Mouse (Mus musculus): Measurements from ENCODE around the gene Tm4sf1.

Gene Tm4sf1

DNA sequence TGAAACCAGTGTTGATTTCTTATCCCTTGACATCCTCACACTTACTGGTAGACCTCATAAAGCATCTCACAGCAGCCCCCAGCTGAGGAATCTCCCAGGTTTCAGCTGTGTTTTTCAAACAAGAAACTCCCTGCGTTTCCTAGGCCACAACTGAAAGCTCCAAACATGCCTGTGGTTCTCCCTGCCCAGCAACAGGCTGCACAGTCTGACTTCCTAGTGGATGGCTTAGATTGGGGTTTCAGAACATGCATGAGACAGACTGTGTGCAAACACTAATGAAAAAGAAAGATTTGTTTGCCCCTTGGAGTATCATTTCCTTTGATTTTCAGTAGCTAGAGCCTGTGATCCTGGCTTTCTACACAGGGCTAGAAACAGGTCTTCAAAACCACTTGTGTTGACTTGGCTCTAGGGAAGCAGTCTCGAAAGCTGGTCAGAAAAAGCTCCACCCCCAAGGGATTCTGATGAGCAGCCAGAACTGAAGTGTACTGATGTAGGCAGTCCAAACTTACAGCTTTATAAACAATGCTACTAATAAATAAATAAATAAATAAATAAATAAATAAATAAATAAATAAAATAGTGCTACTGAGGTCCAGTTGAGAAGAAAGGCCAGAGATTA, at the start of gene Tm4sf1:
Gene Tm4sf1, minus strand, starts transcription at position 68 of the 619 bp plus-strand sequence.
- no peak for DNase-seq

DNA sequence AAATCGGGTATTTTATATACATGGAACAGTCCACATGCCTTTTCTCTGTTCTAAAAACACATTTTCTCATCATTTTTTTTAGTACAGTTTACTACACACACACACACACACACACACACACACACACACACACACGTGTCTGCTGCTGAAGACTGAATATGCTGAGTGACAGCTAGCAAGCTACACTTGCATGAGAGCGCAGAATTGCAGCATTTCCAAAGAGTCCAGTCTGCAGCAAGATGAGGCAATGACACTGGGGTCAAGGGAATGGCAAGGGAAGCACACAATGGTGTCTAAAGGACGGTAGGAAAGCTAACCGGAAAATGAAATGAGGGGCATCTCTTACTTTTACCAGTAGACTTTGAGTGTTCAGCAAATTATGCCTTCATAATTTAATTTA, 43.0 kb upstream of the Tm4sf1 start:
- no peak for DNase-seq

DNA sequence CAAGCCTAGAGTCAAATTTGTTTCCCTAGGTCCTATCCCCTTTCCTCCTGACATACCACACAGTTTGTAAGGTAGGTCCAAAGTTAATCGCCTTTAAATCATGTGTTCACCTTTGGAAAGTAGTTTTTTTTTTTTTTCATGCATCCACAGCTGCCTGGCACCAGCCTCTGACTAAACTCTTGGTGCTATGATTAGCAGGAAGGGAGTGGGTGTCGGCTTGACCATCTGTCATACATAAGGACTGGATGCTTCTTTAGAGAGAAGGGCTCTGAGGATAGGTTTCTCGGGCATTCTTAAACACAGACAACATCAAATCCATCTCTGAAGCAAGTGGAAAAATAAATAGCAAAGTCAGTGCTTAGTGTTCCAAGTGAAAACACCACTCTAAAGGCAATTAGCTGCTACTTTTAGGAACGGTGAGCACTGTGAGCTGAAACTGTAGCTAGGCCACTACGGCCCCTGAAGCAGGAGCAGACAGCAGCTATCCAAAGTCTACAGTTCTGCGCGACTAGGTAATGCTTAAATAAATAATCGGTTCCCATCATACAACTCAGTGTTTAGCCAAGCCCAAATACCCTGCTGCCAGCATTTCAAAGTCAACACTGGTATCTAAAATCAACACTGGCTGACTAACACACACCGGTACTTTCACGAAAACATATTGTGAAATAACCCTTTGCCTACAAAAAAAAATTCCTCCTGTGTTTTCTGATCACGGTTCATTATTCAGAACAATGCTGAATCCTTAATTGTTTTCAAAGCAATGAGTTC, 42.2 kb upstream of the Tm4sf1 start:
- no peak for DNase-seq

DNA sequence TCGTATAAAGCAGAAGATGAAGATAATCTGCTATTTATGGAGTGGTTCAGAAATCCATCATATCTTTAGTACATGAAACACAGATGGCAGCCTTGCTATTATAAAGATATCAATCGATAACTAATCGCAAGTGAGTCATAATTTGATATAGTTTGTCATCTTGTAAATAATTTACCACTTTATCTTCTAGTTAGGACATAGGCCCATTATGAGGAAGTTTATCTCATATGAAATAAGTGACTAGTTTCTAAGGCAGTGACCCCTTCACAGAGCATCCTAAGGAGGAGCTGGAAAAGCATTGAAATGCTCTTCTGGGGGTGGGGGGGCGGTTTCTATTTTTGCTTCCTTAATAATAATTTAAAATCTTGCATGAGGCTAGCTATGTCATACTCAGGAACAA, 41.2 kb upstream of the Tm4sf1 start:
- DNase-seq, result no peak

DNA sequence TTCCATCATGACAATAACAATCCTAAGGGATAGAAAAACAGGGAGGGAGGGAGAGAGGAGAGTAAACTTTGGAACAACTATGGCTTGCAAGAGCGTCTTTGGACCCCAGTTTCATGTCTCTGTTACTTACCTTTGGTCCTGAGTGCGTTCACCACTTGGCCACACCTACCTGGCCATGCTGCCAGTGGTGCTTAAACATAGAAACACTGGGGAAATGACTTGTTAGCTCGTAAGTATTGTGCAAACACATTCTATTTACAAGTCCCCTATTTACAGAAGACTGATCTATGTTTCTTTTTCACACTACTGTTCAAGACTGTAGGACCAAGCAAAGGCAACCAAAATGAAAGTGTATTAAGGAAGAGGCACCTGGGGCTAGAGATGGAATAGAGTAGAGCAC, 39.5 kb upstream of the Tm4sf1 start:
- no peak for DNase-seq

DNA sequence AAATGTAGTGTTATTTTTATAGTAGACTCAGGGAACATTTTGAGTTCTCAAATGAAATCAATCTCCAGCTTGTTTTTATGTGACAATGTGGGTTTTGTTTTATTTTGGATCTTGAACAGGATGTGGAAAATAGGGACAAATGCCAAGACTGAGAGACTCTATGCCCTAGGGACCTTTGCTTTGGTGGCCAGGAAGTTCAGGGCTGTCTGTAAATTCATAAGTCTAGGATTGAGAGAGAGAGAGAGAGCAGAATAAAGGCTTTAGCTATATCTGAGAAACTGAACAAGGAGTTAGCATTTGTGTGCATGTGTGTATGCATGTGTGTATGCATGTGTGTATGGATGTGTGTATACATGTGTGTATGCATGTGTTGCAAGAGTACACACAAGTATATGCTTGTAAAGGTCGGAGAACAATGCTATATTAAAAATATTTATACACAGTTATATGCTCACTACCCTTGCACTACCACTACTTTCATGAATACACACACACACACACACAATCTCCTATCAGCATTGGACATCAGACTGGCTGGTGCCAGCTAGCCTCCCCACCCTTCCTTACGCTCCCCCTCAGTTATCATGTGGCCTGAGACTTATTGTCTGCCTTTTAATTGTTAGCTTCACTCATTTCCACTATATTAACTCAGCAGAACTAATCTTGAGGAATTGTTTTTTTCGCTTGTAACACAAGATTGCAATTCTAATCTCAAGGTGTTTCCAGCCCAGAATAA, 33.5 kb upstream of the Tm4sf1 start:
- DNase-seq, result no peak

DNA sequence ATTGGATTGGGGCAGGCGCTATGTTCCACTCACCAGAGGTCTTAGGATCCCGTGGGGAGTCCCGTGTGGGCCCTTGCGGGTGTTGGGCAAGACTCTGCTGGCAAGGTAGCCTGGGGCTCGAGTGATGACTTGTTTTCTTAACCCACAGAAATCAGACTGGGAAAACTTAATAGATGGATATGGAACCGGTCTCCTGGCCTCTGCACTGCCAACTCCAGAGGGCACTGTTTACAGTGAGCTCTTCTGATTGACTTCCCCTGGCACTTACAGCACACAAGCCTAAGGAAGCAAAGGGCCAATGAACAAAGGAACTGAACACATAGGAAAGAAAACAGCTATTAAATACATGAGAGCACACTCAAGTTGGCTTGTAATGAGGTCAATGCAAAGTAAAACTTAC, 26.2 kb upstream of the Tm4sf1 start:
- DNase-seq, result no peak

DNA sequence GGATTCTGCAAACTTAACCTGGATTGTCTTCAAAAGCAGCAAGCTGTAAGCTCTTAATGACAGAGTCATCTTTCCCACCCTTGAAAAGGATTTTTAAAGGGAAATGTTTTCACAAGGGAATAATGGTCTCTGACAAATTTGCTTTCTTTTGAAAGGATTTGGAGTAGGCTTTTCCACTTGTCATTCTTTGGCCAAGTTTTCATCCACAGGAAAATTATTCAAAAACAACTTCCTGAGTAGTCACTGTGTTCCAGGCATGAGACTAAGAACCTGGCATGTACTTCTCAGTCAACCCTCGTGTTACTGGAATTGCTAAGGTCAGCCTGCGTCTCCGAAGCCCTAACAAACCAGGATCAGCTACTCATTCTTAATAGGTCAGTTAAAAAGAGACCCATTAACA, 5.3 kb upstream of the Tm4sf1 start:
- DNase-seq, result no peak

DNA sequence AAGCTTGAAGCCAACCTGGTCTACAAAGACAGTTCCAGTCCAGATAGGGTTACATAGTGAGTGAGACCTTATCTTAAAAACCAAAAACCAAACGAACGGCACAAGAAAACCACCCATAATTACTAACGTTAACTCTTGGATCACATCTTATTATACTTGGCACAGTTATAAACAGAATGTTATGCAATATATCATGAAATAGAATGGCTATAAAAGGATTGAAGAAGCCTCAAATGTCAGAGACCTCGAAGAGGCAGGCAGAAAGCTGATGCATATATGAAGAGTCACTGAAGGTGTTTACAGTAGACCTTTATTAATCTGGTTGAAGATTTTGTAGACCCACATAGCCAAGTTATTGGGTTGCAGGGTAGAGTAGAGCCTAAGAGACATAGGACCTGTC, 3.8 kb upstream of the Tm4sf1 start:
- no peak for DNase-seq

DNA sequence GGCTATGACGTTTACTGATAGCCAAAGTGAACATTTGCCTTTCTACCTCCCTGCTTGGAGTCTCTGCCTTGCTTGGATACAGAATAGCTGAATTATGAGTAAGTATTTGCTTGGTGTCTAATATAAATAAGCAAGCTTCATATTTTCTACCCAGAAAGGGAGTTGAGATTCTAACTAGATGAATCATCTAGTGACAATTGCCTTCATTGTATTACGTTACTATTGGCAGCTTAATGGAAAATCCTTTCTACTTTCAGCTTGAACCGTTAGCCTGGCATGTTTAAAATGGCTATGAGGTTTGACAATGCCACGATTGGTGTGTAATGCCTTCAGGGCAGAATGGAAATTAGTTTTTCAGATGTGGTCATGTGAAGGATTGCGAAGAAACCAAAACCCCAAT, 2.7 kb upstream of the Tm4sf1 start:
- DNase-seq, result no peak

DNA sequence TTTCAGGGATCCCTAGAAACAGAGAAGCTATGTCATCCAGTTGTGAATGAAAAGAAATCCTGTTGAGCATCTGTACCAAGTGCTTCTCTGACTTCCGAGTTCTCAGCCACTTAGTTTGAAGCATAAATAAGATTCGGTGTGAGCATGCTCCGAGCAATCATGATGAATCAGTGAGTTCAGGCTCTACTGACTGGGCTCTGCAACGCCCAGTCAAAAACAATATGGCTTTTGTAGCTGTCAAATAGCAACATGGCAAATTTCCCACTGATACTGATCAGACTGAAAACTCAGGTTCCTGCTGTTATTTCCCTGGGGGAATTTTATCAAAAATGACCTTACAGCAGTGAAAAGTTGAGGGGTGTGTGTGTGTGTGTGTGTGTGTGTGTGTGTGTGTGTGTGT, 2.3 kb upstream of the Tm4sf1 start:
- DNase-seq, result no peak

DNA sequence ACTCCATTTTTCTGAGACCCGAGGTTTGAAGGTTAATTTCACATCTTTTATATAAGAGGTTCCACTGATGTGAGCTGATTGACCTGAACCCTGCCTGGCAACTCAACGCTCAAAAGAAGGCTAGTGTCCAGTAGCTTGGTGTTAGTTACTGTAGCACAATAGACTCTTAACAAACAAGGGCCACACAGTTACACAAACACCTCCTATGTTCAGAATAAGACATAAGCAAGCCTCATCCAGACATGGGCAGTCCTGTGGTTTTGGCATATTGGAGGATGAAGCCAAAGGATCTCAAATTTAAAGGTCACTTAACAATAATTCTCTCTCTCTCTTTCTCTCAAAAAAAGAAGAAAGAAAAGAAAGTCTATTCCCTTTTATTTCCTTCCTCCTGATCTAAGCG, 1.7 kb upstream of the Tm4sf1 start:
- DNase-seq, result no peak

DNA sequence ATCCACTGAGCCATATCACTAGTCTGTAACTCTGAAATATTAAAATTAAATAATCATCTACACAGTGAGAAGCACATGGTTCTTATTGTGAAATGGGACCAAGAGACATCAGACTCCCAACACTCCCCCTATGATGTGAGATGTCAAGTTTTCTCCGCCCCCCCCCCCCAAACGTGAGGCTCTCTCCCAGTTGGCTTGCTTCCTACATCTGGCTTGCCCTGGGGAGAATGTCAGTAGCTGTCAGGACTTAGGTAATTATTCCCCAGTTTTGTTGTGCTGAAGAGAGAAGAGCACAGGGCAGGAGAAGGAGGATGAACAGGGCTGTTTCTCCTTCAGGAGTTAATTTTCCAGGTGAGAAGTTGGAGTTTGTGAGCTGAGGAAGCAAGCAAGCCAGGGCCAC, 1.1 kb upstream of the Tm4sf1 start:
- no peak for DNase-seq

DNA sequence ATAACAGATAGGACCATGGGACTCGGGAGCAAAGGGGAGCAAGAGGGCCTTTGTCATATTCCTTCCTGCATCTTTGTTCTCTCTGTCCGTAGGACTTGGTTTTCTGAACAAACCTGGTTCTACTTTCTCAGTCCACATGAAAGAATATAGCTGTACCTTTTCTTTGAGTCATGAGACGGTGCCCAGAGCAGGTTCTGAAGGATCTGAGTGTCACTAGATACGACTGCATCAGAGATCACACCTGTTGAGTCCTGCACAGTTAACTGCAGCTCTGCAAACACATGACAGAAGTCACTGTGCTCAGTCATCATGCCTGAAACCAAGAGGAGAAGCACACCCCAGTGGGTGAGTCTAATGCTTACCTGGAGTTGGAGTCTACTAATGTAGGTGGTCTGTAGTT, 422 bp downstream of the Tm4sf1 start:
- no peak for DNase-seq

DNA sequence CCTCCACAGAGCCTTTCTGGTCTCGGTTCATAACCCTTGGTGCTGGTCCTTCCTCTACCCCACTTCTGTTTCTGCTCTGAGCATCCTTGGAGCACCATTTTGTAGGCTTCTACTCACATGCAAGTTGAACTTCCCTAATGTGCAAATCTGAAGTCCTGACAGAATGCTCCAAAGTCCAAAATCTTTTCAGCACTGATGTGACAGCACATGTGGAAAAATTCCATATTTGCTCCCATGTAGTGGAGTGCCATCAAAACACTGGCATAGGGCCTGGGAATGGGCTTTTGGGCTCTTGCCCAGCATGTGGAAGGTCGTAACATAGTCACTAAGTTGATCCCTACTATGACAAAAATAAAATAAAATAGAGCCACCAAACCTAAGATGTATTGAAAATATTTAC, 3.8 kb downstream of the Tm4sf1 start:
- no peak for DNase-seq

DNA sequence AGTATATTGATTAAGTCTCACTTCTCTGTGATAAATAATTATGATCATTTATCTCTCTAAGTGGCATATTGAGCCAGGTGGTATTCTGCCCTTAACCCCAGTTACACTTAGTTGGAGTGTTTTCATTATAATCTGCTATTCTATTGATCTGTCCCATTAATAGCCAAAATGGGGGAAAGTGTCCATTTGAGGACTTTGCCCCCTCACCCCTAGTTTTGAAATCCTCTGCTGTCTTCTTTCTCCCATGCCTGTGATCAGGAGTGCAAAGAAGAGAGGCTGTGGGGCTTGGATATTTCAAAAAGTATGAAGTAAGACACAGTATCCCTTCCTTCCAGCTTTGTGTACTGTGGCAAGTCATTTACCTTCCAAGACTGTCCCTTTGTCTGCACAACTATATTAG, 5.2 kb downstream of the Tm4sf1 start:
- DNase-seq, result no peak

DNA sequence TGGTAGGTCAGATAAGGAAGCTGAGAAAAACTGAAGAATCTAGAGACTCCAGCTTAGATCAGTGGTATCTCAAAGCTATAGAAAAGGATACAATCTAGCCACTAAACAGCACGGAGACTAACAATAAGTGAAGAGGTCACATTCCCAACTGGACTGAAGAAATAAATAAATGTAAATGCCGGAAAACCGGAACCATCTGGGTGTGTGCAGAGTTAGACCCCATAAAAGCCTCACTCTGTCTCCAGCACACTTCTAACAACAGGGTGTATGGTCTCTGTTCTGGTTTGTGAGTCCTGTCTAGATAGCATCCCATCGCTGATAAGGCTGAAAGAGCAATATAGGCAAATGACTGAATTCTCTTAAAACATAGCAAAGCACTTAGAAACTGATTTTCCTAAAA, 6.2 kb downstream of the Tm4sf1 start:
- DNase-seq, result no peak

DNA sequence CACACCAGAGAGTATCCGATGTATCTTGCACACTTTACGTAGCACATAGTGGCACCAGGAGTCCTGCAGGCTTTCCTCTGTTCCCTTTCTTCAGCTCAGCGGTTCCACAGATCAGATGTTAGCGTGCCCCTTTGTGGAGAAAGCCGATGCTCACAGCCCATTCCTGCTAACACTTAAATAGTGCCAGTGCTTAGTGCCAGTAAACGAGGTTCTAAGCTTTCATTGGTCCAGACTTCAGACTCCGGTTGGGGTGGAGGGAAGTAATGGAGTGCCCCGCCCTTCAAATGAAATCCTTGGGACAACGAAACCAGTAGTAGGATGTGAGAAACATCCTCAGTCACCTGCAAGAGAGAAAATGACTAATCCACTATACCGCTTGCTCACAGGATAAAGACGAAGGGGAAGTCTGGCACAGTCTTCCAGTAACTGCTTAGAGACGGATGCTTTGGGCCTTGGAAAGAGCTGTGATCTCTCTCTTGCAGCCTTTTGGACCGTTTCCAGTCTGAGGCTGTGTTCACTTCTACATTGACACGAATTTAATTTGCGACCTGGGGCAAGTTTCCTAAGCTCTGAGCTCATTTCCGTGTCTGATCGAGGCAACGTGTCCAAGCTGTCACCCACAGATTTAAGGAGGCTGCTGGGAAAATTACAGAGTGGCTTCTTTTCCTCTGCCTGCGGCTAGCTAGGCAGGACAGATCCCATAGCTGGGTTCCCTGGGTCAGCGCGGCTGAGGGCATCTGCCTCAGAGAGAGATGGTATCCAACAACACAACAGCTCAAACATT, 6.9 kb downstream of the Tm4sf1 start:
- DNase-seq, result peak in 1 of 2 experiments; percentile 2

DNA sequence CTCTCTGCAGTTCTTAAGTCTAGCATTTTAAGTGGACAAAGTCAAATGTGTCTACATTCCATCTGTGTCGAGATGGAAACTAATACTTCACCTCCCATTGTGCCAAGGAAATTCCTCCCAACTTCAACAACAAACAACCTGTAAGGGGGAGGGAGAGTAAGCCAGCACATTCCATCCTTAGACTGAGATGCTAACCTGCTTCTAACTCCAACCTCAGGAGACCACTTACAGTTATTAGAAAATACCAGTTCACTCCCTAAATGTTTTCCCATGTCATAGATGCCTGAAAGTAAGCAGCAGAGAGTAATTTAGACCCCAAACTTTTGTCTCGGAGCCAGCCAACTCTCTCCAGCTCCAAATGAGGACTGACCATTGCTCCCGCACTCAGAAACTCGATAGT, 7.9 kb downstream of the Tm4sf1 start:
- no peak for DNase-seq

DNA sequence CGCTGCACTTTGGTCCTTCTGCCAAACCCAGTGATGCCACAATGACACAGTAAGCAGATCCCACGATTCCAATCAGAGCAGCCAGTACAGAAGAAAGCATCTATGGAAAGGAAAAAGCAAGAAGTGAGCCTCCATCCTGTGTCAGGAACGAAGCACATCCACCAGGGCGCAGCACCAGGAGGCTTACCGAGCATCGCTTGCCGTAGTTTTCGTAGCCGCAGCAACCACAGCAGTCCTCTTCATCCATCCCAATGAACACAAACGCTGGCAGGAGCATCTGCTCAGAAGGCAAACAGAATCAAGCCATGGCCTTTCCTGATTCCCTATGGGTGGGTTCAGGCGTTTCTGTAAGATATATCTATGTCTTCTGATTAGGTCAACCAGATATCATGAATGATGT, 9.0 kb downstream of the Tm4sf1 start:
- DNase-seq, result no peak

DNA sequence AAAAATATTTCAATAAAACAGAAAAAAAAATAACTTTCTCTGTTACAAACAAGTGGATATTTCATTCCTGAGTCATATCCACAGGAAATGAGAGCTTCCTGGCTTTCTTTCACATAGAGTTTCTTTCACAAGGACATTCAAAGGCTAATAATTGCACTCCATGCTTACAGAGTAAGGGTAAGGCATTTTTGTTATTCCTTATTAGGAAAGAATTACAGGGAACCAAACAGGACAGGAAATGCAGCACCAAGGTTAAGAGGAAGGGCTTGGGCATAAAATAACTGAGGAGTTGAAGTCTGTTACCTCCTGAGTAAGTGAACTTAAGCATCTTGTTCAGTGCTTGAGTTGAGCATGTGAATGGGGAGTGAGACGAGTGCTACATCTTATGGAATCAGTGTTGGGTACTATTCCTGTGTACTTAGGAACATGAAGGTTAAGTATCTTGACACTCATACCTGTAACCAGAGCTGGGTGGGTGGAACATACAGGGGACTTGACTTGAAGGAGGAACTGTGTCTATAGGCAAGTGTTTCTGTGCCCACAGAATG, 12.8 kb downstream of the Tm4sf1 start:
- no peak for DNase-seq

DNA sequence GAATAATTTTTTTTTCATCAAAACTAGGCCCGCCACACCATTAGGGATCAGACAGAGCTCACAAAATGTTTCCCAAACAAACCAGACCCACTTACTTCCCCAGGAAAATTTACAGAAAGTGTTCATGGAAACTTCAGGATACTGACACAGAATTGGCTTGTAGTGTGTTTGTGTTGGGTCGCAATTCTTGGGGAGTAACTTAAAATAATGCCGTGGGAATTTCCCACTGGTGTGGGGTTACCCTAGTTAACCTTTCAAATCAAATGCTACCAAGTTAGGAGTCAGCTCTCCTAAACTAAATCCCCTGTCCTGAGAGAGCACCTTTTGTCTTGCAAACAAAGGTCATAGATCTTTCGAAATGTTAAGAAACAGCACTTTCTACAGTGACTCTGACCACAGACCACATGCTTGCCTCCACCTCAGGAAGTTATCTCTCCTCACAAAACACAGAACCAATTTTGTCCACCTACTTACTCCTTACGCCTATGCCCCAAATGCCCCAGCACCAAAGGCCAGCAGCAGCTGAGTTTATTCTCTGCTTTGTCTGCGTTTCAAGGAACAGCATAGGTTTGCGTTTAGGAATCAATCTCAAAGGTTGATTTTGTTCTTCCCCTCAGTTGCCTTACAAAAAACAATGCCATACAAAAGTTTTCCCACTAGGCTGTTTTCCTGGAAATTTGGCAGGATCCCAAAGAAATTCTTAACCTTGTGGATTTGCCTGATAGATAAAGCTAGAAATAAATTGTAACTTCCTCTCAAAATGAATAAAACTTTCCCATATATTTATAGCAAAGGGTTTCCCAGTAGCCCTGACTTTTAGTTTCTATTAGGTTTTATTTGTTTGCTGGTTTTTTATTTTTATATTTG, 13.7 kb downstream of the Tm4sf1 start:
- no peak for DNase-seq

Measured in spleen, adult 18-20 months (tissue).